Mouse (Mus musculus) forebrain, embryonic 16.5 days (tissue): ENCODE measurements at regions not wholly inside any gene's neighbourhood (a gene's known extent, or its start where the extent isn't known, plus 50 kb on each side); places are given as distances from the start of the nearest gene placed in this dataset.

ENCODE experiments used
- ATAC-seq: fragments of 200-750 bp; cut with Nextera tagmentation; 2 replicates; pipeline ENCODE4 v1.8.0; 2017; ENCODE audit warnings: mild to moderate bottlenecking, moderate library complexity
- H3K27ac ChIP-seq: fragments of 300-500 bp; sonication (generic); 2 replicates; pipeline ENCODE4 v1.5.1; 2014; ENCODE audit warnings: low read length, control low read depth
- H3K27me3 ChIP-seq: fragments of 300-500 bp; sonication (generic); replicated peaks from 2 replicates; pipeline ENCODE4 v1.6.1; 2014; ENCODE audit warnings: low read length; ENCODE audit not compliant: control insufficient read depth, insufficient read depth
- H3K36me3 ChIP-seq: fragments of 300-500 bp; sonication (generic); 2 replicates; pipeline ENCODE4 v1.6.1; 2014; ENCODE audit not compliant: control insufficient read depth, insufficient read depth
- H3K4me1 ChIP-seq: fragments of 300-500 bp; sonication (generic); replicated peaks from 2 replicates; pipeline ENCODE4 v1.6.1; 2014; ENCODE audit warnings: low read length; ENCODE audit not compliant: control insufficient read depth, insufficient read depth
- H3K4me2 ChIP-seq: fragments of 300-500 bp; sonication (generic); 2 replicates; pipeline ENCODE4 v1.6.1; 2014; ENCODE audit warnings: mild to moderate bottlenecking, low read length, control low read depth
- H3K4me3 ChIP-seq: fragments of 300-500 bp; sonication (generic); replicated peaks from 2 replicates; pipeline ENCODE4 v1.5.1; 2014; ENCODE audit warnings: mild to moderate bottlenecking, low read length, control low read depth
- H3K9ac ChIP-seq: fragments of 300-500 bp; sonication (generic); replicated peaks from 2 replicates; pipeline ENCODE4 v1.6.1; 2014; ENCODE audit warnings: low read depth, low read length, control low read depth
- H3K9me3 ChIP-seq: fragments of 300-500 bp; sonication (generic); 2 replicates; pipeline ENCODE4 v1.6.1; 2016; ENCODE audit warnings: low read length; ENCODE audit not compliant: control insufficient read depth
- WGBS: fragments of 180-500 bp; shearing (Covaris S2); extraction: QIAGEN DNeasy Blood & Tissue Kit; methylation state at CpG from one replicate; pipeline ENCODE4 v1.1.7; 2014; 5-methylcytosine and 5-hydroxymethylcytosine counted together

DNA sequence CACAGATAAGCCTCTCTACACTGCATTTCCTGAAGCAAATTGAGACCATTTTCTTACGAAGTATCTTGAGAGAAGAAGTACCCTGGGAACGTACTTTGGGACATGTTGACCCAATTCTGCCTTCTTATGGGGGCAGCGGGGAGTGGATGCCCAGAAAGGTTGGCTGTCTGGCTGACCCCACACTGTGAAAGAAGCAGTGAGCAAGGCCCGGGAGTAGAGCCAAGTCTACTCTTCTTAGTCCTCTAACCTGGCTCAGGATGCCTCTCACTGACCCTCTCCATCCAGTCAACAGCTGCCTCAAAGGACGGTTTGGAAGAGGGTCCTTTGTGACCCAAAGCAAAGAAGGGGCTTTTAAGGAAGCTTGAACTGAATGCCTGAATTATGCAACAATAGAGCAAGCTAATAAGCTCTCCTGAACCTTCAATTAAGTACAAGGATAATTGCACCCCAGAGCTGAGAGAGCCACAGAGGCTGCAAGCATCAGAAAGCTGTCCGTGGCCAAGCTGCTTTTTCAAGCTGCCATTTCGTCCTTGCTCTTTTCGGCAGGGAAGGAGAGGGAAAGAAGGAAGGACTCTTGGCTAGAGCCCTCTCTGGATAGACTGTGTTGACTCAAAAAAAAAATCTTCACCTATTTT lies 70.3 kb downstream of the Pctp start:
- H3K4me2 ChIP-seq = no peak overlapping the region
- WGBS = 13% methylated on average over 8 of the region's 8 CpGs
- no peak overlapping the region for H3K27ac ChIP-seq

DNA sequence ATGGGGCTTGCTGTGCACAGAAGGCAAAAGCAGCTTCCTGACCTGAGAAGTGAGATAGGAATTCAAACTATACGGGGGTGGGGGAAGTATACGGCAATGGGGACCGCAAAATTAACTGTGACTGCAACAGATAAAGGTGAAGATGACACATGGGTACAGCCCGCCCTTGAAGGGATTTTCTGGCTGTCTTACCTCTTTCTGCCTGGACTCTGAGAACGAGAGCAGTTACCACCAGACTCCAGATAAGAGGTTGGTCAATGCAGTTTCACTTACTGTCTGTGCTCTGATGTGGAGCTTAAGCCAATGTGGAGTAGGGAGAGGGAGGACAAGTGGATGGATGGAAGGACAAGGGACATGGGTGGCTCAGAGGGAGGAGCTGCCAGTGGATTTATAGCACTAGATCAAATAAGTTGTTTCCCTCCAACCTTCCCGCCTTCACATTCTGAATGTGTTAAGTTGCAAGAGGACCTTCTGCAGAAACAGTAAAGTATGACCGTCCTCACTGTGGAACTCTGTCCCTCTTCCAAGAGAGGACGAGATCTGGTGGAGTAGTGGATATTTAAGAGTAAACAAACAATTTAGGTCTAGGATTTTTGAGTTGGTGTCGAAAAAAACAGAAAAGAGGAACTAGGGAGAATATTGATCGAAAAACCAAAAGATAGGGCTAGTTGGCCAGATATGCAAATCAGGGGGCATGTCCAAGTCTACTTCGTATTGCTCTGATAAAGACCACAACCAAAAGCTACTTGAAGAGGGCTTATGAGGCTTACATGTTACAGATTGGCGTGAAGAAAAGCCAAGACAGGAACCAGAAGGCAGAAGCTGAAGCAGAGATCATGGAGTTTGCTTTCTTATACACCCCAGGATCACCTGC lies 73.3 kb downstream of the Pctp start:
- Histone ChIP-seq H3K27me3 (no peaks in the 10 kb centered on the region), H3K4me2 (no peak overlapping the region), H3K4me1 (peaks cover 12% of the 10 kb centered on the region), H3K27ac (no peak overlapping the region), H3K4me3 (no peak overlapping the region), H3K9ac (no peak overlapping the region), H3K36me3 (no peaks in the 10 kb centered on the region), H3K9me3 (no peaks in the 10 kb centered on the region)
- 90% methylated on average over 12 of the region's 12 CpGs for WGBS
- no peak for ATAC-seq

More for the DNA sequence above, 70.3 kb downstream of the Pctp start:
- H3K36me3 ChIP-seq = no peaks in the 10 kb centered on the region
- H3K9ac ChIP-seq = no peak overlapping the region
- H3K4me1 ChIP-seq = peaks cover 12% of the 10 kb centered on the region
- peak; percentile 44; the same call in 1 of the 2 replicates for ATAC-seq
- no peaks in the 10 kb centered on the region for H3K9me3 ChIP-seq
- H3K4me3 ChIP-seq = no peak overlapping the region
- no peaks in the 10 kb centered on the region for H3K27me3 ChIP-seq

DNA sequence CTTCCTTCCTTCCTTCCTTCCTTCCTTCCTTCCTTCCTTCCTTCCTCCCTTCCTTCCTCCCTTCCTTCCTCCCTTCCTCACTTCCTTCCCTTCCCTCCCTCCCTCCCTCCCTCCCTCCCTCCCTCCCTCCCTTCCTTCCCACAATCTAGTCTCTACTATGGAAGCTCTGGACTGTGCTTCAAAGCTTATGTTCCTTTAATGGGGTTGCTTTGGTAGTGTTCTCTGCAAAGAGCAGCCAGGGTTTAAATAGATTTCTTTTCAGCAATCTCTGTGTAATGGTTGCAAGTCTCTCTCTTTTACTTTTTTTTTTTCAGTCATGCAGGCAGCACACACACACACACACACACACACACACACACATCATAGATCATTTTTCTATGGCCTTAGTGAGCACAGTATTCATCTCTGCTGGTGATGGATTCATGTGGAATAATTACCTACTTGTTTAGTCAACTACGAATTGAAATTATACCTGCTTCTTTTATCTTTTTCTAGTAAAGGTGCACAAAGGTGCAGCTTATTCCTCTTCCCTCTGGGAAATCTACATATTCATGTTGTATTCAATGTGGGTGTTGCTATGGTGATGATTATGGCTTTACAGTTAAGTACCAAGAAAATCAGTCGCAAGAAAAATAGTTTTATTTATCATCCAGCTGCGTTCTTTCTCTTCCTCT lies 75.1 kb downstream of the Pctp start:
- 41% methylated on average over 3 of the region's 3 CpGs for WGBS
- no peak overlapping the region for H3K27ac ChIP-seq
- no peaks in the 10 kb centered on the region for H3K9me3 ChIP-seq
- H3K4me3 ChIP-seq = no peak overlapping the region
- H3K36me3 ChIP-seq = no peaks in the 10 kb centered on the region
- no peaks in the 10 kb centered on the region for H3K27me3 ChIP-seq
- no peak overlapping the region for H3K9ac ChIP-seq
- ATAC-seq = peak; percentile 76
- H3K4me1 ChIP-seq = peaks cover 8% of the 10 kb centered on the region
- H3K4me2 ChIP-seq = no peak overlapping the region

DNA sequence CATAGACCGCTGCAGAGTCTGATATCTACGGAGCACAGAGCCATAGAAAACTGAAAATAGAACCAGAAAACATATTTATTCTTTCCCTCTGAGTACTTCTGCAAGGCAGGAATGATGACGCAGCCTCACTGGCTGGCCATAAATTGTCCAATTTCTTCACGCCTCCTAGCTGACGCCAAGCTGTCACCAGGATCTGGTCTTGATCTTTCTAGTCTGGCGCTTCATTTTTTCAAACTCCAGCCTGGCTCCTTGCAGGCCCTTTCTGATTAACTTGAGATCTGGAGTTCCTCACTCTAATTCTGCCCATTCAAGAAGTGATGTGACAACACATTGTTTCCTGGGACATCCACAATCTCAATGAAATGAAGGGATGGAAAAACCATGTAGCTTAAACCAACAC lies 80.1 kb downstream of the Pctp start:
- Histone ChIP-seq H3K4me2 (no peak overlapping the region), H3K9ac (no peak overlapping the region), H3K36me3 (no peaks in the 10 kb centered on the region), H3K27me3 (no peaks in the 10 kb centered on the region), H3K27ac (no peak overlapping the region), H3K4me3 (no peak overlapping the region), H3K9me3 (no peaks in the 10 kb centered on the region), H3K4me1 (no peaks in the 10 kb centered on the region)
- WGBS = 85% methylated on average over 6 of the region's 6 CpGs
- no peak for ATAC-seq

DNA sequence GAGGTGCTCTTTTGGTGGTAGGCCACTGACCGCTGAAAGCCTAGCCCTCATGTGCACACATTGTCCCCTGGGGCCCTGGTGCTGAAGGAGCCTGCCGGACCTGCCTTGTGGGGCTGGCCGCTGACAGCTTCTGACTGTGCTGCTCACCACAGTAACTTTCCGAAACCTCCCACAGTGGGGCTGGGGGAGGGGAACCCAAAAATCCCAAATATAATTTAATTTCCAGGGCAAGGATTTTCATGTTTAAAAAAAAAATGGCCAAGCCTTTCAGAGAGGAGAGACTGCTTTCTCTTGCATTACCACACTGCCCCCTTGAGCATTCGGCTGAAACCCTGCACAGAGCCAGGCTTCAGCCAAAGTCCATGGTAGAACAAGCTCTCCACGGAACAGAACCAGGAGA lies 81.5 kb downstream of the Pctp start:
- no peak overlapping the region for H3K4me2 ChIP-seq
- no peaks in the 10 kb centered on the region for H3K36me3 ChIP-seq
- no peaks in the 10 kb centered on the region for H3K4me1 ChIP-seq
- H3K9ac ChIP-seq = no peak overlapping the region
- no peak overlapping the region for H3K27ac ChIP-seq
- H3K27me3 ChIP-seq = no peaks in the 10 kb centered on the region
- H3K4me3 ChIP-seq = no peak overlapping the region
- 50% methylated on average over 6 of the region's 6 CpGs for WGBS
- ATAC-seq = no peak; the same call in 1 of the 2 replicates
- no peaks in the 10 kb centered on the region for H3K9me3 ChIP-seq

DNA sequence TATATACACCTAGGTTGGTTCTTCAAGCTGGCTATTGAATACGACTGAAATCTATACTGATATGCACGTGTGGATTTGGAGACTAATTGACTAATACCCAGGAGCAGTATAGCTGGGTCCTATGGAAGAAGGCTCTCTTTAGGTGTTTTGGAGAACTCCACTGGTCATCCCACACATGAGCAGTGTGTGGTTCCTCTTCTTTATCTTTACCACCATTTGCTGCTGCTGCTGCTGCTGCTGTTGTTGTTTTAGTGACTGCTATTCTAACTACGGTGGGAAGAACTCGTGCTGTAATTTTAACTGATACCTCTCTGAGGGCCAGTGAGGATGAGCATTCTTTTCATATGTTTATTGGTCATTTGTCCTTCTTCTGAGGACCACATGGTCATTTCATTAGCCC lies 86.9 kb downstream of the Pctp start:
- no peaks in the 10 kb centered on the region for H3K36me3 ChIP-seq
- H3K9ac ChIP-seq = no peak overlapping the region
- H3K4me1 ChIP-seq = no peaks in the 10 kb centered on the region
- no peaks in the 10 kb centered on the region for H3K9me3 ChIP-seq
- no peak overlapping the region for H3K4me2 ChIP-seq
- H3K4me3 ChIP-seq = no peak overlapping the region
- no peak overlapping the region for H3K27ac ChIP-seq
- ATAC-seq = no peak
- H3K27me3 ChIP-seq = no peaks in the 10 kb centered on the region
- 90% methylated on average over 4 of the region's 4 CpGs for whole genome bisulfite sequencing

DNA sequence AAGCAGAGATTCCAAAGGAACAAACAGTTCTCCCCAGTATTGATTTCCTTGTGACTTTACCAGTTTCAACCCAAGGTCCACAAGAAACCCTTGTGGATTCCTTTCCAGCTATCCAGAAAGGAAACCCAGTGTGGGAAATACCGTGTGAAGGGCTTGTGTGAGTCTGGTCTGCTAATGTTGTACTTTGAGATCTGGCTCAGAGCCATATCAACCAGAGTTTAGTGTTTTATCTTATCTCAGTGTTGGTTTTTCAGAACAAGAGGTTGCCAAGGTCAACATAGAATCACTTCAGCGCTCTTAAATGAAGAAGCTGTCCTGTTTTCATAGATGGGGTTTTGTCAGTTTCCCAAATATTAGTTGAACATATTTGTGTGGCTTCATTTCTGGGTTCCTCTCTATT lies 88.1 kb downstream of the Pctp start:
- WGBS = 88% methylated on average over 2 of the region's 2 CpGs
- no peak overlapping the region for H3K27ac ChIP-seq

DNA sequence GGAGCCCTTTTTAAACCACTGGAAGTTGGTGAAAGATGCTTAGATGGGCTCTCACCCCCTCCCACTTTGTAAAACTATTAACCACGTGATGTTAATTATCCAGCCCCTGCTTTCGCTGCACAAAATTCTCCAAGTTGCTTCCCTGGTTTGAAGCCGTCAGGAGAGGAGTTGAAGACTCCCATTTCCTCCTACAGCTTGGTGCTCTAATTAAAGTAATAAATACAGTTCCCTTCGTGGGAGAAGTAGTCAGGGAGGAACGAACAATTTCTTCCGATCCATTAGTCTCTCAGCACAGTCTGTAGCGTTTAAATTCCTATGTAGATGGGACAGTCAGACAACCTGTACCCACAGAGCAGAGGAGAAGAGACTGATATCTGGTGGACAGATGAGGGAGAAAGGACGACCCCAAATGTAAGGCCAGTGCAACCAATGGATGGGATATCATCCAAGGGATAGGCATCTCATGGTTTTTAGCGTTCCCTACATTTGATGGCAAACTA lies 101.4 kb downstream of the Pctp start:
- Histone ChIP-seq H3K9ac (no peak overlapping the region), H3K36me3 (no peaks in the 10 kb centered on the region), H3K4me2 (no peak overlapping the region), H3K9me3 (no peaks in the 10 kb centered on the region), H3K27me3 (no peaks in the 10 kb centered on the region), H3K4me1 (peaks cover 13% of the 10 kb centered on the region), H3K4me3 (no peak overlapping the region), H3K27ac (no peak overlapping the region)
- no peak for ATAC-seq
- WGBS = 54% methylated on average over 9 of the region's 9 CpGs

More for the DNA sequence above, 88.1 kb downstream of the Pctp start:
- no peaks in the 10 kb centered on the region for H3K9me3 ChIP-seq
- no peaks in the 10 kb centered on the region for H3K4me1 ChIP-seq
- no peak overlapping the region for H3K4me2 ChIP-seq
- ATAC-seq = no peak
- H3K4me3 ChIP-seq = no peak overlapping the region
- H3K9ac ChIP-seq = no peak overlapping the region
- H3K36me3 ChIP-seq = no peaks in the 10 kb centered on the region
- H3K27me3 ChIP-seq = no peaks in the 10 kb centered on the region

DNA sequence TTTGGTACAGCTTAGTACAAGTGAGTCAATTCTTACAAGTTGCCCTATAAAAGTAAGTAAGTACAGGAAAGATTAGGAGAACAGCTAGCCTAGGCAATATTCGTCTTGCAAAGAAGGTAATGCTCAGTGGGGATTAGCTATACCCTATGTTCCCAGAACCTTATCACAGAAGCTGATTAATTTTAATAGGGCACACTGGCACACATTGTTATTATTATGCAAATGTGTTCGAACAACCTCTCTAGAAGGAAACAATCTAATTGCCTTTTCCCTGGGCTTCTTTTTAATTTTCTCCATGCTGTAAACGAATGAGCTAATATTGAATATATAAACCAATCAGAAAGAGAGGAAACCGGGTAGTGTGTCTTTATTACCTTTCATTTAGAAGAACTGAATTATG lies 104.2 kb downstream of the Pctp start:
- 5% methylated on average over 4 of the region's 4 CpGs for WGBS
- ATAC-seq = peak; percentile 57; the same call in 1 of the 2 replicates
- H3K36me3 ChIP-seq = no peaks in the 10 kb centered on the region
- H3K27me3 ChIP-seq = no peaks in the 10 kb centered on the region
- no peak overlapping the region for H3K9ac ChIP-seq
- no peak overlapping the region for H3K4me2 ChIP-seq
- H3K4me1 ChIP-seq = peaks cover 13% of the 10 kb centered on the region
- H3K9me3 ChIP-seq = no peaks in the 10 kb centered on the region
- H3K4me3 ChIP-seq = no peak overlapping the region
- H3K27ac ChIP-seq = no peak overlapping the region
